Mouse (Mus musculus): Measurements from ENCODE around the gene Car2. TPM values are rescaled to one million over a fixed set of nuclear protein-coding genes. Genes with fewer than 3 reads are reported as not detected.

Gene Car2
- polyA plus RNA-seq, 1 experiment from 2014 or later: 56.2 TPM

GRCm38 (mm10) chr3:14863022-14863711, 22.9 kb upstream of the Car2 start, which contains the start of gene Car3:
TSS of gene Car3 (plus strand) at chr3:14863512.
- H3K27me3 ChIP-seq (replicated peaks): 0 out of 2 replicates have a peak, but pooled peaks cover 2% of the 10 kb centered on the region
- no peaks in the 10 kb centered on the region for H3K36me3 ChIP-seq
- 3% methylated on average over 18 of the region's 18 CpGs for WGBS
- no peak within 1 kb of the TSS for H3K27ac ChIP-seq
- peak within 1 kb of the TSS; percentile 30 for H3K4me3 ChIP-seq (replicated peaks)
- no peaks in the 10 kb centered on the region; the same call in 1 of the 2 replicates for H3K4me1 ChIP-seq (replicated peaks)
- H3K4me2 ChIP-seq (replicated peaks): peak within 1 kb of the TSS; percentile 77
- peak within 1 kb of the TSS; percentile 26; the same call in 1 of the 2 replicates for H3K9ac ChIP-seq
- no peaks in the 10 kb centered on the region for H3K9me3 ChIP-seq
- ATAC-seq: peak; percentile 62

DNA sequence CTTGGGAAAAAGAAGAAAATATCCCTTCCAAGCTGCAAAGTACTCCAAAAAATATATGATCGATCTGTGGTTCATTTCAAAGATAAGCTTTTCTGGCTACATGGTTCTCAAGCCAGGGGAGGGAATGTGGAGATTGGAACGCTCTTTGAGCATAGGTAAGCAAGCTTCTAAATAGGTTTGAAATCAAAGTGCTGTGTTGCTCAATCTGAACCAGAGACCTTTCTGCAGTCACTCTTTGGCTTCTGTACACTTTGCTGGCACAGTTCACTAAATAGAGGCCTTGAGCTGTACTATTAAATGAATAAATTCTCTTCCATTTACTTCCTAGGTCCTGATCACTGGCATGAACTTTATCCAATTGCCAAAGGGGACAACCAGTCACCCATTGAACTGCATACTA, 22.2 kb upstream of the Car2 start:
- 87% methylated on average over 2 of the region's 2 CpGs for WGBS

DNA sequence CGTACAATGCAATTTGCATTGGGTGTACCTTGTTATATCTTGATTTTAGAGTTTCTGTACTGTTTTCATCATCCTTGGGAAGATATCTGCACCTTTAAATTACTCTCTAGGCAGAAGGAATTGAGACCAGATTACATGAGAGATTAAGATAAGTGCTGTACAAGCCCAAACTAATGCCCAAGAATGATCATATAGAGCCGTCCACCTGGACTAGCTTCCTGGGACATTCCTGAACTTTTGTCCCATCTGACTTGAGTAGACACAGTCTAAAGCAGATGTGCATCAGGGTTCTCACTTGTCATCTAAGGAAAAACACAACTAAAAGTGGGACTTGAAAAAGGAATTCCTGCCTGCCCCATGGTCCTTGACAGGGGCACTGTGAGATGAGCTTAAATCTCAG, 20.1 kb upstream of the Car2 start:
- ATAC-seq: no peak
- H3K4me1 ChIP-seq (replicated peaks): no peaks in the 10 kb centered on the region; the same call in 1 of the 2 replicates
- no peaks in the 10 kb centered on the region for H3K36me3 ChIP-seq
- 0 out of 2 replicates have a peak, but pooled peaks cover 2% of the 10 kb centered on the region for H3K27me3 ChIP-seq (replicated peaks)
- H3K9me3 ChIP-seq: no peaks in the 10 kb centered on the region
- 77% methylated on average over 2 of the region's 2 CpGs for WGBS
- H3K4me3 ChIP-seq (replicated peaks): no peak overlapping the region
- no peak overlapping the region for H3K4me2 ChIP-seq (replicated peaks)
- H3K9ac ChIP-seq: no peak overlapping the region
- H3K27ac ChIP-seq: no peak overlapping the region

More for the DNA sequence above, 22.2 kb upstream of the Car2 start:
- Histone ChIP-seq H3K4me3 (replicated peaks) (no peak overlapping the region), H3K27ac (no peak overlapping the region), H3K27me3 (replicated peaks) (0 out of 2 replicates have a peak, but pooled peaks cover 2% of the 10 kb centered on the region), H3K9me3 (no peaks in the 10 kb centered on the region), H3K4me1 (replicated peaks) (no peaks in the 10 kb centered on the region; the same call in 1 of the 2 replicates), H3K36me3 (no peaks in the 10 kb centered on the region), H3K4me2 (replicated peaks) (no peak overlapping the region), H3K9ac (no peak overlapping the region)
- ATAC-seq: no peak

DNA sequence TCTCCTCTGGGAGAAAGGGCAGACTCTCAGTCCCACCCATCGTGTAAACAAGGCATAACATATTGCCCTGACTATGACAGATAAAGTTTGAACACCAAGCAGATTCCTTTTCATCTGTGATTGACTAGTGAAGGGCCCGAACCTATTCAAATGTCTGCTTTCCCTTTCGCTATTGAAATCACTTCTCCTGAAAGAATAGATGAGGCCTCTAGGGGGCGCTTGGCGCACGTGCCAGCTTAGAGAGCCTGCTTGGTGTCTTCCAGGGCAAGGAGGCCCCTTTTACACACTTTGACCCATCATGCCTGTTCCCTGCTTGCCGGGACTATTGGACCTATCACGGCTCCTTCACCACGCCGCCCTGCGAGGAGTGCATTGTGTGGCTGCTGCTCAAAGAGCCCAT, 16.3 kb upstream of the Car2 start:
- H3K9ac ChIP-seq: no peak overlapping the region

DNA sequence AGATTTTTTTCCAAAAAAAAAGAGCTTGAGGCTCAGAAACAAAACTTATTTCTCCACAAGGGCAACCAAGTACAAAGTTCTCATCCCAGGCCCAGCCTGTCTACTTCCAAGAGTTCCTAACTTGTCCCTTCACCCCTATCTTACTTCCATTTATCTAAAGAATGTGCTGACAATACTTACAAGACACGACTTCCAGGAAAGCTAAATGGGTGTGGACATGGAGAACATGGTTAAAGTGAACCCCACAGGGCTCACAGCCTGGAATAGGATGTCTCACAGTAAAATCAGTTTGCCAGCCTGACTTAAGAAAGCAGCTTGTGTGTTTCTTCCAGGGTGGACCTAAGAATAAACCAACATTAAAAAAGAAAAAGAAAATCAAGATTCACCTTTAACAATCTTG, 15.5 kb upstream of the Car2 start:
- H3K36me3 ChIP-seq: no peaks in the 10 kb centered on the region
- H3K4me3 ChIP-seq (replicated peaks): no peak overlapping the region

More for the DNA sequence above, 16.3 kb upstream of the Car2 start:
- H3K27me3 ChIP-seq (replicated peaks): no peaks in the 10 kb centered on the region
- H3K9me3 ChIP-seq: no peaks in the 10 kb centered on the region
- no peaks in the 10 kb centered on the region for H3K4me1 ChIP-seq (replicated peaks)
- no peak overlapping the region for H3K4me3 ChIP-seq (replicated peaks)
- no peak overlapping the region for H3K27ac ChIP-seq
- peak overlapping the region; percentile 35 for H3K4me2 ChIP-seq (replicated peaks)
- peak; percentile 86 for ATAC-seq
- WGBS: 28% methylated on average over 11 of the region's 11 CpGs
- no peaks in the 10 kb centered on the region for H3K36me3 ChIP-seq

GRCm38 (mm10) chr3:14871386-14871785, 14.7 kb upstream of the Car2 start:
- 61% methylated on average over 7 of the region's 7 CpGs for WGBS

More for the DNA sequence above, 15.5 kb upstream of the Car2 start:
- 57% methylated on average over 1 of the region's 1 CpGs for WGBS
- no peak for ATAC-seq
- Histone ChIP-seq H3K4me2 (replicated peaks) (no peak overlapping the region), H3K27ac (no peak overlapping the region), H3K27me3 (replicated peaks) (no peaks in the 10 kb centered on the region), H3K9me3 (no peaks in the 10 kb centered on the region), H3K9ac (no peak overlapping the region), H3K4me1 (replicated peaks) (no peaks in the 10 kb centered on the region)

DNA sequence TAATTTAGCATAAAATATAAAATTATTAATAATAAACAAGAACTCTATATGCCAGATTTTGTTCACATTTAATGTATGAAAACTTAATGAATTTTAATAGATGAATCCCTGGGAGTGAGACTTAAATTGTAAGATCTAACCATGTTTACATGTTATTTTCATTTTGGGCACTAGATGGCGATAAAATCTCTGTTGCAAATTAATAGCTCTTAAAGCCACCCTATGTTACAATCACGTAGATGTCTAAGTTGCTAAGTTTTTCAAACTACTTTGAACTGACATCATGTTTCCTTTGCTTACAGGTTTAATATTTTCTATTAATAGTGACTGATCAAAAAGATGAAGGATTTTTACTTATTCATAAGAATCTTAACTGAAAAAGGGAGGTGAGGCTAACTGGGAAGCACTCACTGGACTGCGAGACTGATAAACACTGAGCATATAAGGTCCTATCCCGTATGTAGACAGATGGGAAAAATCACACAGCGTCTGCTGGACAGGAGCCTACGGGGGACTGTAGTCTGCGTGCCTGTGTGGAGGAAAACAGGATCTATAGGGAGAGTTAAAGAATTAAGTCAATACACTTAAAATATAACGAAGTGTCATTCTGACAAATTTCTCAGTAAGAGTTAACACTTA, 11.6 kb upstream of the Car2 start:
- 28% methylated on average over 8 of the region's 8 CpGs for WGBS
- ATAC-seq: peak; percentile 74
- no peak overlapping the region for H3K27ac ChIP-seq

More at GRCm38 (mm10) chr3:14871386-14871785, 14.7 kb upstream of the Car2 start:
- H3K4me2 ChIP-seq (replicated peaks): no peak overlapping the region
- no peak overlapping the region for H3K9ac ChIP-seq
- H3K27ac ChIP-seq: no peak overlapping the region
- no peaks in the 10 kb centered on the region for H3K36me3 ChIP-seq
- H3K4me1 ChIP-seq (replicated peaks): no peaks in the 10 kb centered on the region
- H3K9me3 ChIP-seq: no peaks in the 10 kb centered on the region
- ATAC-seq: no peak
- no peak overlapping the region for H3K4me3 ChIP-seq (replicated peaks)
- no peaks in the 10 kb centered on the region for H3K27me3 ChIP-seq (replicated peaks)

GRCm38 (mm10) chr3:14876325-14876918, 9.7 kb upstream of the Car2 start:
- no peaks in the 10 kb centered on the region for H3K36me3 ChIP-seq
- H3K4me1 ChIP-seq (replicated peaks): no peaks in the 10 kb centered on the region
- no peaks in the 10 kb centered on the region for H3K27me3 ChIP-seq (replicated peaks)
- no peak for ATAC-seq
- no peak overlapping the region for H3K27ac ChIP-seq
- H3K4me2 ChIP-seq (replicated peaks): no peak overlapping the region
- no peak overlapping the region for H3K4me3 ChIP-seq (replicated peaks)
- no peaks in the 10 kb centered on the region for H3K9me3 ChIP-seq
- 63% methylated on average over 9 of the region's 9 CpGs for WGBS
- no peak overlapping the region for H3K9ac ChIP-seq

More for the DNA sequence above, 11.6 kb upstream of the Car2 start:
- no peak overlapping the region for H3K4me3 ChIP-seq (replicated peaks)
- no peaks in the 10 kb centered on the region for H3K36me3 ChIP-seq
- H3K4me1 ChIP-seq (replicated peaks): no peaks in the 10 kb centered on the region
- H3K4me2 ChIP-seq (replicated peaks): no peak overlapping the region
- no peak overlapping the region for H3K9ac ChIP-seq
- H3K9me3 ChIP-seq: no peaks in the 10 kb centered on the region
- H3K27me3 ChIP-seq (replicated peaks): no peaks in the 10 kb centered on the region

DNA sequence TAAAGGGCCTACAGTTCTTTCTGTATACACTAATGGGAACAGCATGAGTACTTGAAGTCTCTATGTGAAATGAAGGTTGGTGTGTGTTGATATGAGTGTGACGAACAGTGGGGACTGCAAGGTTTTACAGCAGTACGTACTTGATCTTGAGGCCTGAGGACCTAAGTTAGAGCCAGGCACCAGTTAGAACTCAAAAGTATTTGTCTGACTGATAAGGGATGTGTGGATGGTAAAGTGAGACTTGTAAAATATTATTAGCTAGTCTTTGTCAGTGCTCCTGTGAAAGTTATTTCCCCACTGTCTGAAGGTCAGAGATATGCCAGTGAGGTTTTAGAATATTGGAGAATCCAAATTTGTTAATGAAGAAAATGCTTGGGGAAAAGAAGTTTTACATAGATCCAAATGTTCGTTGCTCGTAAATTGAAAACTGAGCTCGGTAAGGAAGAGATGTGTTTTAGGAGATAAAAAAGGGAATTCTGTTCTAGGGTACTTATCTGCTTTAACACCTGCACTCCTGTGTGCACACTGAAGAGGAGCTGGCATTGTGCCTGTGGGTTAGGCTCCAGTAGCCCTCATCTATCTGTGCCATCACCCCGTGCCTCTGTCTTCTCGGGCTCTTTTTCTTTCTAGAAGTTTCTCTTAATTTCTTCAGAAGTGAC, 8.7 kb upstream of the Car2 start:
- no peaks in the 10 kb centered on the region for H3K27me3 ChIP-seq (replicated peaks)
- no peaks in the 10 kb centered on the region for H3K9me3 ChIP-seq
- H3K9ac ChIP-seq: no peak overlapping the region
- no peaks in the 10 kb centered on the region for H3K36me3 ChIP-seq
- 83% methylated on average over 7 of the region's 7 CpGs for WGBS
- no peak overlapping the region for H3K4me3 ChIP-seq (replicated peaks)
- H3K4me1 ChIP-seq (replicated peaks): no peaks in the 10 kb centered on the region
- H3K27ac ChIP-seq: no peak overlapping the region
- H3K4me2 ChIP-seq (replicated peaks): no peak overlapping the region
- peak; percentile 63; the same call in 1 of the 2 replicates for ATAC-seq

DNA sequence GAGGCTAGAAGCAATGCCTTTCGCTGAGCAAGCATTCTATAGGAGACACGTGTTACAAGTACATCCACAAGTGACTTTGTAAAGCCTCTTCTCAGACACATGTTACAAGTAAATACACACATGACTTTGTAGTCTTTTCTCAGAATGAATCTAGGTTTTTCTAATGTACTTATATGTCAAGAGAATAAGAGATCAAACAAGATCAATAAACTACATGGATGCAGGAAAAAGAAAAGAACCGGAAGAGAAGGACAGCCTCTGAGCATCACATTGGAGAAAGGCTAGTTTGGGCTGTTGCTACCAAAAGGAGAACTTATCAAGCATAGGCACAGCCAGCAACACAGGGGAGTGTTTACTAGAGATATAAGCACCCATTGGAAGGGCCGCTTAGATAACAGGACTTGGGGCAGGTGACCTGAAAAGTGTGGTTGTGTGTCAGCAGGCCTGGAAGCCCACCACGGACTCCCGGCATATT, 7.3 kb upstream of the Car2 start:
- Histone ChIP-seq H3K9me3 (no peaks in the 10 kb centered on the region), H3K27ac (no peak overlapping the region), H3K4me3 (replicated peaks) (no peak overlapping the region), H3K9ac (no peak overlapping the region), H3K36me3 (no peaks in the 10 kb centered on the region), H3K4me1 (replicated peaks) (no peaks in the 10 kb centered on the region), H3K27me3 (replicated peaks) (no peaks in the 10 kb centered on the region), H3K4me2 (replicated peaks) (no peak overlapping the region)
- WGBS: 72% methylated on average over 6 of the region's 6 CpGs
- ATAC-seq: peak; percentile 68; the same call in 1 of the 2 replicates

GRCm38 (mm10) chr3:14879293-14879692, 6.8 kb upstream of the Car2 start:
- no peak for ATAC-seq

GRCm38 (mm10) chr3:14880277-14880676, 5.8 kb upstream of the Car2 start:
- no peaks in the 10 kb centered on the region for H3K36me3 ChIP-seq
- 65% methylated on average over 2 of the region's 2 CpGs for WGBS
- no peak overlapping the region for H3K4me3 ChIP-seq (replicated peaks)
- no peak overlapping the region for H3K4me2 ChIP-seq (replicated peaks)
- no peaks in the 10 kb centered on the region for H3K27me3 ChIP-seq (replicated peaks)
- no peaks in the 10 kb centered on the region for H3K4me1 ChIP-seq (replicated peaks)
- no peak overlapping the region for H3K27ac ChIP-seq
- H3K9me3 ChIP-seq: no peaks in the 10 kb centered on the region
- H3K9ac ChIP-seq: no peak overlapping the region
- ATAC-seq: no peak

More at GRCm38 (mm10) chr3:14879293-14879692, 6.8 kb upstream of the Car2 start:
- no peaks in the 10 kb centered on the region for H3K9me3 ChIP-seq
- H3K36me3 ChIP-seq: no peaks in the 10 kb centered on the region
- H3K27ac ChIP-seq: no peak overlapping the region
- H3K9ac ChIP-seq: no peak overlapping the region
- no peaks in the 10 kb centered on the region for H3K4me1 ChIP-seq (replicated peaks)
- no peak overlapping the region for H3K4me2 ChIP-seq (replicated peaks)
- no peaks in the 10 kb centered on the region for H3K27me3 ChIP-seq (replicated peaks)
- no peak overlapping the region for H3K4me3 ChIP-seq (replicated peaks)
- WGBS: 89% methylated on average over 3 of the region's 3 CpGs

Measured in intestine, embryonic 15.5 days (tissue).